Mouse (Mus musculus) hindbrain, embryonic 14.5 days (tissue): ENCODE data around the gene H2afj. TPM values are rescaled to one million over a fixed set of nuclear protein-coding genes. Genes with fewer than 3 reads are reported as not detected.

Experiments
- ATAC-seq: fragments of 200-750 bp; cut with Nextera tagmentation; 2 replicates; pipeline ENCODE4 v1.8.0; 2017; ENCODE audit warnings: moderate number of reproducible peaks, mild to moderate bottlenecking, moderate TSS enrichment, moderate library complexity; ENCODE audit not compliant: low FRiP score
- DNase-seq: peaks from one replicate; pipeline ENCODE4 v3.0.0-alpha.2; 2015; ENCODE audit warnings: low spot score
- H3K27ac ChIP-seq: fragments of 300-500 bp; sonication (generic); 2 replicates; pipeline ENCODE4 v1.5.1; 2014; ENCODE audit warnings: mild to moderate bottlenecking, moderate library complexity
- H3K27me3 ChIP-seq: fragments of 300-500 bp; sonication (generic); 2 replicates; pipeline ENCODE4 v1.6.1; 2014; ENCODE audit warnings: mild to moderate bottlenecking, low read length, mixed read lengths; ENCODE audit not compliant: control insufficient read depth, insufficient read depth
- H3K36me3 ChIP-seq: fragments of 300-500 bp; sonication (generic); replicated peaks from 2 replicates; pipeline ENCODE4 v1.6.1; 2014; ENCODE audit not compliant: control insufficient read depth, insufficient read depth
- H3K4me1 ChIP-seq: fragments of 300-500 bp; sonication (generic); replicated peaks from 2 replicates; pipeline ENCODE4 v1.6.1; 2014; ENCODE audit warnings: antibody characterized with exemption, low read length, mixed read lengths; ENCODE audit not compliant: control insufficient read depth, insufficient read depth
- H3K4me2 ChIP-seq: fragments of 300-500 bp; sonication (generic); replicated peaks from 2 replicates; pipeline ENCODE4 v1.6.1; 2014; ENCODE audit warnings: mild to moderate bottlenecking, moderate library complexity
- H3K4me3 ChIP-seq: fragments of 300-500 bp; sonication (generic); replicated peaks from 2 replicates; pipeline ENCODE4 v1.5.1; 2014; ENCODE audit warnings: mild to moderate bottlenecking, low read length
- H3K9ac ChIP-seq: fragments of 300-500 bp; sonication (generic); 2 replicates; pipeline ENCODE4 v1.6.1; 2014
- H3K9me3 ChIP-seq: fragments of 300-500 bp; sonication (generic); 2 replicates; pipeline ENCODE4 v1.6.1; 2016; ENCODE audit warnings: low read length; ENCODE audit not compliant: control insufficient read depth
- WGBS: fragments of 180-500 bp; shearing (Covaris S2); extraction: QIAGEN DNeasy Blood & Tissue Kit; methylation state at CpG from one replicate; pipeline ENCODE4 v1.1.7; 2014; 5-methylcytosine and 5-hydroxymethylcytosine counted together
- polyA plus RNA-seq: library from polyadenylated mRNA; unstranded; fragments of >200 nt; fragmentation: Nextera tagmentation; extraction: Ambion mirVana; gene quantifications from 2 replicates; pipeline ENCODE4 v1.2.1, GENCODE M21; 2014

The H2afj gene
- 93.6 and 112 TPM in 2 replicates for polyA plus RNA-seq

DNA sequence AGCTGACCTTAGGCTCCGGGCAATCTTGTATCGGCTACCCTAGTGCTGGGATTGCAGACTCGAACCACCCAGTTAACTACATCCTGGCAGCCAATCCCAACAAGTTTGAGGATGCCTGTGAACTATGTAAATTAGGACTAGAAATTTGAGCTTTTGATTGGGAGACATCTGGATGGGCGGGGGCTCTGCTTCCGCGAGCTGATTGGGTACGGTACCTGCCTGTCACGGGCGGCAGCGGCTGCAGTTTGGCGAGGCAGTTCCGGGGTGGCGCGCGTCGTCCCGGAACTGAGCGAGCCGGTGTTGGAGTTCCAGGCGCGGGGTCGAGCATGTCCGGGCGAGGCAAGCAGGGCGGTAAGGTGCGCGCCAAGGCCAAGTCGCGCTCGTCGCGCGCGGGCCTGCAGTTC is at the start of gene H2afj:
Gene H2afj (plus strand): TSS at position 231 of the 404 bp plus-strand sequence.
- Histone ChIP-seq H3K4me2 (peak within 1 kb of the TSS; percentile 95), H3K27me3 (no peaks in the 10 kb centered on the region), H3K36me3 (peaks cover 12% of the 10 kb centered on the region), H3K9me3 (no peaks in the 10 kb centered on the region), H3K9ac (peak within 1 kb of the TSS; percentile 66), H3K27ac (peak within 1 kb of the TSS; percentile 45), H3K4me3 (peak within 1 kb of the TSS; percentile 79), H3K4me1 (peaks cover 25% of the 10 kb centered on the region)
- peak; percentile 86 for ATAC-seq
- WGBS: under 1% methylated on average over 34 of the region's 34 CpGs
- peak; percentile 98 for DNase-seq

GRCm38 (mm10) chr6:136763912-136764311 is 44.1 kb upstream of the H2afj start:
- no peak for DNase-seq
- WGBS: 75% methylated on average over 1 of the region's 1 CpGs
- no peaks in the 10 kb centered on the region for H3K9me3 ChIP-seq

DNA sequence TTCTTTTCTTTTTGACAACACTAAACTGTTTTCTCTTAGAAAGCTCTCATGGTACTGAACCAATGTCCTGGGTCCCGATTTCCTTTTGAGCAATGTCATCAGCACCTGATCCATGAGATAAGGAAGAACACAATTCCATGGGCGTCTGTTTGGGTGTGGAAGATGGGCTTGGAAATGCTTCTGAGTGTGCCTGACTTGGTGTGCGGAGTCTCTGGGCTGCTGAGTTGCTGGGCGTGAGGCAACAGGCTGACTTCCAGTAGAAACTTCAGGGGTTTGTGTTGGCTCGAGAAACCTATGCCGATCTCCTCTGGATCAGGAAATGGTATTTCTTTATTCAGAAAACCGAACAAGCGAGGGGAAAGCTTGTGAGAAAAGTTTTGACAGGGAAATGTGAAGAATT is 38.9 kb upstream of the H2afj start:
- no peaks in the 10 kb centered on the region for H3K27me3 ChIP-seq
- ATAC-seq: no peak
- H3K27ac ChIP-seq: no peak overlapping the region
- no peak overlapping the region for H3K4me2 ChIP-seq
- no peaks in the 10 kb centered on the region for H3K36me3 ChIP-seq
- H3K4me3 ChIP-seq: no peak overlapping the region
- DNase-seq: no peak
- no peaks in the 10 kb centered on the region for H3K9me3 ChIP-seq
- H3K4me1 ChIP-seq: no peaks in the 10 kb centered on the region
- WGBS: 92% methylated on average over 8 of the region's 8 CpGs
- no peak overlapping the region for H3K9ac ChIP-seq

More at GRCm38 (mm10) chr6:136763912-136764311, 44.1 kb upstream of the H2afj start:
- no peak overlapping the region for H3K9ac ChIP-seq
- no peak overlapping the region for H3K4me2 ChIP-seq
- ATAC-seq: no peak
- no peaks in the 10 kb centered on the region for H3K27me3 ChIP-seq
- H3K4me3 ChIP-seq: no peak overlapping the region
- no peaks in the 10 kb centered on the region for H3K36me3 ChIP-seq
- no peak overlapping the region for H3K27ac ChIP-seq
- H3K4me1 ChIP-seq: no peaks in the 10 kb centered on the region

- Histone ChIP-seq H3K4me2 (no peak overlapping the region), H3K9me3 (no peaks in the 10 kb centered on the region), H3K9ac (no peak overlapping the region), H3K36me3 (no peaks in the 10 kb centered on the region), H3K4me3 (no peak overlapping the region), H3K27me3 (no peaks in the 10 kb centered on the region), H3K27ac (no peak overlapping the region), H3K4me1 (no peaks in the 10 kb centered on the region)
- ATAC-seq: no peak
- WGBS: 89% methylated on average over 7 of the region's 7 CpGs
- no peak for DNase-seq
Measured at GRCm38 (mm10) chr6:136769859-136770258, 38.2 kb upstream of the H2afj start.

DNA sequence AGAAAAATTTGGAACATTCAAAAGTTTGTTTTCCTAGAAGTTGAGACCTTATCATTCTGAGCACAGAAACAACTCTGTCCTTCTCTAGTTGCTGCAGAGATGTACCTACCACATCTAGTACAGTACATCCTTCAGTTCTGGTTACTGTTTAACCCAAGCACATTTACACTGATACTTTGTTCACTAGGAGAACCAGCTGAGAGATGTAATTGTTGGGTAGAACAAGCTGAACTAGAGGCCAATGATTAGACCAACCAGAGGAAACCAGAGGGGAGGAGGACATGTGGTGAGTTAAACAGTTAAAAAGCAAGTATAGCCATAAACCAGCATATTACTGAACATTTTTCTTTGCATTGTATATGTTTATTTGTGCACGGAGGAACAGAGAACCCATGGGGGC is 31.7 kb upstream of the H2afj start:
- no peaks in the 10 kb centered on the region for H3K4me1 ChIP-seq
- WGBS: 91% methylated on average over 1 of the region's 1 CpGs
- no peak overlapping the region for H3K9ac ChIP-seq
- no peak overlapping the region for H3K4me3 ChIP-seq
- ATAC-seq: no peak
- no peaks in the 10 kb centered on the region for H3K27me3 ChIP-seq
- DNase-seq: no peak
- no peak overlapping the region for H3K27ac ChIP-seq
- no peak overlapping the region for H3K4me2 ChIP-seq
- no peaks in the 10 kb centered on the region for H3K36me3 ChIP-seq
- H3K9me3 ChIP-seq: no peaks in the 10 kb centered on the region

- no peak for DNase-seq
- no peaks in the 10 kb centered on the region for H3K36me3 ChIP-seq
- WGBS: 87% methylated on average over 20 of the region's 20 CpGs
Measured at GRCm38 (mm10) chr6:136781377-136781986, 26.6 kb upstream of the H2afj start, which contains the start of gene Gucy2c. Gene Gucy2c (minus strand): TSS chr6:136781765.

DNA sequence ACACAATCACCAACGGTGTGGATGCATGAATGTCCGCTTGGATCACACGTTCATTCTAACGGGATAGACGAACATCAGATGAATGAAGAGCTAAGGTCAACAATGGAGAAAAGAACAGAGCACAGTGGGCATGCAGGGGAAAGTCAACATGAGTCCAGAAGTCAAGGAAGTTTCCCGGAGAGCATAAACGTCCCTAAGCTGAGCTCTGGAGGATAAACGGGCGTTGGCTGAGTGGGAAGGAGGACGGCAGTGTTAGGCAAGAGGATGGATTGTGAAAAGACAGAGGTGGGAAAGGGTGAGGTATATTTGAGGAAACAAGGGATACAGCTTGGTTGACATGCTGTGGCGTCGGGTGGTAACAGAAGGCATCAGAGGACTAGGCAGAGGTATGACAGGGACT is 25.9 kb upstream of the H2afj start:
- Histone ChIP-seq H3K4me3 (no peak overlapping the region), H3K27me3 (no peaks in the 10 kb centered on the region), H3K4me1 (no peaks in the 10 kb centered on the region), H3K36me3 (no peaks in the 10 kb centered on the region), H3K4me2 (no peak overlapping the region), H3K27ac (no peak overlapping the region), H3K9me3 (no peaks in the 10 kb centered on the region), H3K9ac (no peak overlapping the region)
- ATAC-seq (no peak), DNase-seq (no peak)
- WGBS: 85% methylated on average over 12 of the region's 12 CpGs

More at GRCm38 (mm10) chr6:136781377-136781986, 26.6 kb upstream of the H2afj start, which contains the start of gene Gucy2c:
- H3K9me3 ChIP-seq: no peaks in the 10 kb centered on the region
- no peak within 1 kb of the TSS for H3K4me2 ChIP-seq
- H3K27ac ChIP-seq: no peak within 1 kb of the TSS
- H3K27me3 ChIP-seq: no peaks in the 10 kb centered on the region
- no peak within 1 kb of the TSS for H3K4me3 ChIP-seq
- H3K4me1 ChIP-seq: no peaks in the 10 kb centered on the region
- H3K9ac ChIP-seq: no peak within 1 kb of the TSS
- no peak for ATAC-seq

- DNase-seq: no peak
- whole genome bisulfite sequencing: 82% methylated on average over 9 of the region's 9 CpGs
- no peak overlapping the region for H3K4me3 ChIP-seq
- no peaks in the 10 kb centered on the region for H3K27me3 ChIP-seq
- no peak overlapping the region for H3K4me2 ChIP-seq
- H3K4me1 ChIP-seq: no peaks in the 10 kb centered on the region
- ATAC-seq: no peak
- no peak overlapping the region for H3K27ac ChIP-seq
- H3K9ac ChIP-seq: no peak overlapping the region
- no peaks in the 10 kb centered on the region for H3K9me3 ChIP-seq
- H3K36me3 ChIP-seq: no peaks in the 10 kb centered on the region
Measured at GRCm38 (mm10) chr6:136782761-136783160, 25.3 kb upstream of the H2afj start.

DNA sequence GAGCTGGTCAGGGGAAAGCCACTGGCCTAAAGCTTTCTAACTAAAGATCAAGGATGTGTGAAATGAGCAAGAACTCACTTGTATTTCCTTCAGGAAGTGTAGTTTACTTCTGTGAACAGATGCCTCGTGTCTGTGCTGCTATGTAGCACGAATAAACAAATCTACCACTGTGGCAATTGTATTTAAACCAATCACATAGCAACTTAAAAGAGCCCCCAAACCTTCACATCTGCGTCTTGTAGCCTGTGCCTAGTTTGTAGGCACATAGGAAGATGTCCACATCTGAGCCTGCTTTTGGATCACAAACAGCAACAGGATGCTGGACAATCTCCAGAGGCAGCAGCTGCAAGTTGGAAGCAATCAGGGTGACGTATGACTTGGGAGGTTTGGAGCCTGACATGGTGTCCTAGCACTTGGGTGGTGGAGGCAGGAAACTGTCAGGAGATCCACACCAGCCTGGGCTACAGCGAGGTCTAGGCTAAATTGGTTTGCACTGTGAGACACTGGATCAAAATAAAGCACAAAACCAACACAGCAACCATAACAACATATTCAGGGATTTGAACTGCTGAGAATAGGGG is 18.6 kb upstream of the H2afj start:
- H3K9ac ChIP-seq: no peak overlapping the region; the same call in 1 of the 2 replicates
- peaks cover 6% of the 10 kb centered on the region for H3K4me1 ChIP-seq
- no peak overlapping the region for H3K4me2 ChIP-seq
- DNase-seq (no peak), ATAC-seq (no peak)
- no peak overlapping the region for H3K27ac ChIP-seq
- WGBS: 81% methylated on average over 5 of the region's 5 CpGs
- no peaks in the 10 kb centered on the region for H3K36me3 ChIP-seq
- no peaks in the 10 kb centered on the region for H3K9me3 ChIP-seq
- H3K4me3 ChIP-seq: no peak overlapping the region
- H3K27me3 ChIP-seq: no peaks in the 10 kb centered on the region
